Mouse (Mus musculus) adrenal gland (tissue): ENCODE measurements around the gene Bpgm.

Experiments
- intact Hi-C: fragments of 180-260 bp; cut with DNase I; formaldehyde crosslinking; loops from one replicate; pipeline ENCODE4 v1.15.1; 2025

Bpgm gene

DNA sequence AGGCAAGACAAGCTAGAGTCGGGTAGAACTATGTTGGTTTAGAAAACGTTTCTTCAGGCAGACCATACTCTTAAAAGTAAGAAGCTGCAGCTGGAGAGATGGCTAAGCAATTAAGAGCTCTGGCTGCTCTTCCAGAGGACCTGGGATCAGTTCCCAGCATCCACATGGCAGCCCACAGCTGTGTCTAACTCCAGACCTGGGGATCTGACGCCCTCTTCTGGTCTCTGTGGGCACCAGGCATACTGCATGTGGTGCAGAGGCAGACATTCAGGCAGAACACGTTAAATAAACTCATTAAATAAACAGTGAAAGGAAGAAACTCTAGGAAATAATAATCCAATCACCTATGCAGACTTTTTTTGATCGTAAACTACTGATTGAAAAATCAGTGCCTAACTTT is 7.4 kb downstream of the Bpgm start:
- intact Hi-C loops = no loop called here

DNA sequence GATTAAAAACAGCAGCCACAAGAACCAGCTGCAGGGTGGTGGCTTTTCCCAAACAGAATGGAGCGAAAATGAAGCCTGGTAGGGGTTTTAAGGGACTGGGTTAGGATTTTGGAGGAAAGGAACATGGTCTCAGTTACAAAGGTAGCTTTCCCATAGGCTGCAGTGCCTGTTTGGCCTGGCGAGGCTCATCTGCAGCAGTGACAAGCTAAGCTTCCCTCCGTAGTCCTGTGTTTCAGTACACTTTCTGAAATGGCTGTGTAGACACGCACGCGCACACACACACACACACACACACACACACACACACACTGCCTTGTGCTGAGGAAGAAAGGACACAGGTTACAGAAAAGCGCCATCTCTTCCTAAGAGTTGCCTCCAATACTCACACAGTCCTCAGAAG is 7.8 kb downstream of the Bpgm start:
- intact Hi-C loops = no loop called here

DNA sequence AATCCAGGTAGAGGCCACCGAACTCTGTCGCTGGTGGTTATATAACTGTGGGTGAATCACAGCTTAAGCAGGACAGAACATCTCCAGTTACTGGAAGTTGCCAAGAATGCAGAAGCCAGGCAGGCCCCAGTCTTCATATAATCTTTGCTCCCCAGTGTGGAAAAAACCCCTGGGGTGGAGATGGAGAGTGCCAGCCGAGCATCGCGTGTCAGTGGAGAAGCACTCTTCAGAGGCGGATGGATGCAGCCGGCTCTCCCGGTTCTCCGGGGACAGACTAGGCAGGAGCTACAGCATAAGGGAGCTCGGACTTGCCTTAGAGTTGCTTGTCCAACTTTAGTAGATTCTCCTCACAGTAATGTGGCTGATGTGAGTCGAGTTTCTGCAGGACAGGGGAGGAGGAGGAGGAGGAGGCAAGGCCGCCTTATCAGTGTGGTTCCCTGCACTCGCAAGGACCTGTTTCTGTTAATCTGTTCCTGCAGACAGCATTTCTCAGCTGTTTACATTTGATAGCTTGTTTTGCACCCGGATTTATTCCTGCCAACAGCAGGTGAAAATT is 10.1 kb downstream of the Bpgm start:
- intact Hi-C loops = no loop called here

DNA sequence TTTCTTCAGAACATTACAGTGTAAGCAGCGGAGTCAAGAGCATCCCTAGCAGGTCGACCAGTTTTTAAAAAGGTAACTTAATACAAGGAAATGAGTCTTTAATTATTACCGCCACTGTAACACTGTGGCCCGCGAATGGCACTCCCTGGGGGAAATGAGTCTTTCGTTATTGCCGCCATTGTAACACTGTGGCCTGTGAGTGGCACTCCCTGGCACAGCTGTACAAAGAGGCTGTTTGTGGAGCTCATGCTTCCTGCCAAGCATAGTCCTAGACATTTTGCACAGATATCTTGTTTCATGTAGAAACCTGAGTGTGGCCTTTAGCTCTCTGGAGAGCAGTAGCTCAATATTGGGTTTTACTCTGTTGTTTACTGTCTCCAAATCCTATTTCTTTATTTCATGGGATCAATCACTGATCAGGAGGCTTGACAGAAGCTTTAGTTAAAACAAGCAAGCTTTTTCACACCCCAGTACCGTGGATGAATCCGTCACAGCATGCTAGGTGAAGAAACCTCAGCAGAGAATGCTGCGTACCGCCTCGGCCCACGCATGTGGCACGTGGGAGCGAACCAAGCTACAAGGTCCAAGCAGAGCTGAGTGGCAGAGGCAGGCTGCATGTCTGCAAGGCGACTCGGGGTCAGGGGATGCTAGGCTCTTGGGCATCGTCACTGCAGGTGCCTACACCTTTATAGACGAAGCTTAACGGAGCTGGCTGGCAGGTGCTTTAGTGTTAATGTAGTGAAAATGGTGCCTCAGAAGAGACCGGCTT is 17.5 kb downstream of the Bpgm start:
- intact Hi-C loops = no loop called here

DNA sequence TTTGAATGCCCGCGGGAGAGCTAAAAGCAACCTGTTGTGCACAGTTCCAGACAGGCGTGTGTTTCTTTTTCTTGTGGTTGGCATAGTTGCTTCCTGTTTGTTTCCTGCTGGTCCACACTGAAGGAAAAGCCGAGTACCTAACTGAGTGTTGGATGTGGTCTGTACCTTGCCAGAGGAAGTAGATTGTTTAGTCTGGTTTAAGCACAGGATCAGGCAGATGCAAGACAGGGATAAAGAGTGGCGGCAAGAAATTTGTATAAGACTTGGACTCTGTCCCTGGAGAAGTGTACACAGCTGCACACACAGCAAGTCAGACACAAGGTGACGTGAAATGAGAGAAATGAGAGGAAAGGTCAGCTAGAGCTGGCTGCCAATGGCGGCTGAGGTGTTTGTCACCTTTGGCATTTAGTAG is 19.1 kb downstream of the Bpgm start:
- intact Hi-C loops = no loop called here

DNA sequence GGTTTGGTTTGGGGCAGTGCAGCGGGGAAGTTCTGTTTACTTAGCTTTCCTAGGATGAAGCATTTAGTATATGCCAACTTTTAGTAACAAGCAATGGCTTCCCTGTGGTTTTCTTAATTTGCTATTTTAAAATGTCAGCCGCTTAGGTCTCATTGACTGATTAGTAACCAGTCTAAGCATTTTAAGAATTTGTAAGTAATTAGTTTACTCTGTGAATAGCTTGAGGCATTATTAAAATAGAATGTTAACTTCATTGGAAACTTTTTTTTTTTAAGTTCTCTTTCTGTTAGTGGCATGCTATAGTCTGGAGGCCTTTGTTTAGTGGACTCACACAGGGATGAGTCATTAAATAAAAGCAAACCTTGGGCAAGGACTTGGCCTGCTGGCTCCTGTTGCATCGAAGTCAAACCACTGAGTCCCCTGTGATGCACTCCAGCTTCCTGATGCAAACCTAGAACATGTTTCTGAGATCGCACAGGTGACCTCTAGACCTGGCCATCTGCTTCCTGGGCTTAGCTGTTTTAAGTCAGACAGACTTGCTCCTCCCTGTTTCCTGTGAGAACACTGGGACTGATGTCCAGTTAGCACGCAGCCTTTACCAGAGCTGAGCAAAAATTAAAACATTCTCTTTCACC is 22.1 kb downstream of the Bpgm start:
- intact Hi-C loops = no loop called here

DNA sequence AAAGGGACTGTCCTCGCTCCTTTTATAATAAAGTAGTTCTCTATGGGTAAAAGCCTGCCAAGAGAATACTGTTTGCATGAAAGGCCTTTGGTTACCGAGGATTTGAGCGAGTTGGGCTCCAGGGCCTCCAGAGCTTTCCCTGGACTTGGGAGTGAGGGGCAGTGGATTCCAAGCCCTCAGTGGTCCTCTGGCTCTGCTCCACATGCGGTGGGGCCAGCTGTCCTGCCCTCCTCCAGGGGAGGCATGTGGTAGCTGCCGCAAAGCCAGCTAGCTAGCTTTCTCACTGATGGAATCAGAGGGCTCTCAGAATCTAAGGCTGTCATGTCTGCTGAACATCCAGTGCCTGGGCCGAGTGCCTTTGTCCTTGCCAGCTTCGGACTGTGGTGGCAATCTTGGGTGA is 26.3 kb downstream of the Bpgm start:
- intact Hi-C loops = no loop called here

DNA sequence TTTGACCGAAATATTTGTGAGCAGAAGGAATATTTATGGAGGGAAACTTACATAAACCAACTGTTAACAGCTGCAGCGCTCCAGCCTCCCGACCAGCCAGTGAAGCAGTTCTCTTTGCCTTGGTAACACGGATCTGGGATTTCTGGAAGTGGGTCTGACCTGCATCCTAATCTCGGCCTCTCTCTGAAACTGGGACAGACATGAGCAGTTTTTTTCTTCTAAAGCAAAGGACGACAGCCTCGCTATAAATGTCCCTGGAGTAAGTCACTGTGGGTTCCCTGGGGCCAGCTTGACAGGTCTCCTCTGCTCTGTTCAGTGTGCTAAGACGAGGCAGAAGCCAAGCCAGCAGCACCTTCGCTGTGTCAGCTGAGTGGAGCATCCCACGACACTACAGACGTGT is 29.9 kb downstream of the Bpgm start:
- intact Hi-C loops = no loop called here

DNA sequence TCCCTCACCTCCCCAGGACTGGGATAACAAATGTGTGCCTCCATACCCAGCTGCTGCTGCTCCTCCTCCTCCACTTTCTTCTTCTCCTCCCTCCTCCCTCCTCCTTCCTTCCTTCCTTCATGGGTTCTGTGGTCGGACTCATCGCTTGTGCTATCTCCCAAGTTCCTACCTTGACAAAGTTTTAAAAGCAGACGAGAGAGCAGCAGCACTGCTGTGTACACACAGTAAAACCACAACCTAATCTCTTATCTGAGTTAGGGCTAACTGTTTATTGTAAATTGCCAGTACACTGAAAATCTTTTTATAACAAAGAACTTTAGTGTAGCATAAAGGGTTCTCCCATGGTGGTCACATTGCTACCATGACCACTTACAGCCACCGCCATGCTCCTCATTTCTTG is 31.6 kb downstream of the Bpgm start:
- intact Hi-C loops = no loop called here

DNA sequence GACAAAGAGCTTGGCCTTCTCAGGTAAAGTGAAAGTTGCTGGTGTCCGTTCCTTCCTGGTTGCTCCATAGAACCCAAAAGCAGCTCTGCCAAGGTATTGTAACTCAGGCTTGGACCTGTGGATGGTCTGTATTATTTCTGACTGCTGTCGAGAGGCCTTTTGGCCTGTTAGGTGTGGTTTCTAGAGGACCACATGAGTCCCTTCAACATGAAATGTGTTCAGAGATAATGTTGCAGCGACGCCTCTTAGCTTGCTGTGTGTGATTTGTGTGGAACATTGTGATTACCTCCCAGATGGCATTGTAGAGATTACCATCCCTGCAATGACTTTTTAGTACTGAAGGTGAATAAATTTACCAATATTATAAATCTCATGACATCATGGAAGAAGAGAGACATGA is 32.0 kb downstream of the Bpgm start:
- intact Hi-C loops = no loop called here

DNA sequence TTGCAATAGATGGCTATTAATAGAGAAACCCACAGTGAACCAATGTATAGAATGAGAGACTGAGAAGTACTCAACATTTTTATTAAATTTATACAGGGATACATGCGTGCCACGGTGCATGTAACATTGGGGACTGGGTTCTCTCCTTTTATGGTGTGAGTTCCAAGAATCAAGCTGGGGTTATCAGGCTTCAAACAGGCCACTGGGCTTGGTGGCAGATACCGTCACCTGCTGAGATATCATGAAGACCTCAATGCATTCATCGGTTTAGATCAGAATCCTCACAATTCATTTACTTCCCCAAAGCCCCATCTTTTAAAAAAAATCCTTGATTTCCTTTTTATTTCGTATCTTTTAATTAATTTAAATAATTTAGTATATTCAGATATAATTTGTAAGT is 34.3 kb downstream of the Bpgm start:
- intact Hi-C loops = loop anchor here (2.0 to 5.0 kb wide), 2 partner anchors 245 to 417 kb away; no protein-coding TSS in a partner anchor

DNA sequence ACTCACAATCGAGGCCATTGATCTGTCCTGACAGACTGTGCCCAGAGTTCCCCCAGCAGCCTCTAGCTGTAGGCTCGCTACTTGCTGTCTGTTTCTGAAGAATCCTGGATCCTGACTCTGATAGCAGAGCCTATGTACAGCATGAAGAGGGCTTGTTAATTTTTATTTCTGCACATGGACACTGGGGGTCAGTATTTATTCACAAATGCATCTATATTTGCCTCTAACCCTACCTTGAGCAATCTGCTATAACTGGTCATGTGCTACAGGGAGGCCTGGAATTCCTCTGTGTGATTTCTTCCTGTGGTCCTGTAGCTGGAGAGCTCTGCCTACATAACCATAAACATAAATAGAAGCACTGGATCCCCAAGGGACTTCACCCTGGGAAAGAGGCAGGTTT is 35.4 kb downstream of the Bpgm start:
- intact Hi-C loops = loop anchor here (2.0 to 5.0 kb wide), 2 partner anchors 243 to 416 kb away; no protein-coding TSS in a partner anchor

DNA sequence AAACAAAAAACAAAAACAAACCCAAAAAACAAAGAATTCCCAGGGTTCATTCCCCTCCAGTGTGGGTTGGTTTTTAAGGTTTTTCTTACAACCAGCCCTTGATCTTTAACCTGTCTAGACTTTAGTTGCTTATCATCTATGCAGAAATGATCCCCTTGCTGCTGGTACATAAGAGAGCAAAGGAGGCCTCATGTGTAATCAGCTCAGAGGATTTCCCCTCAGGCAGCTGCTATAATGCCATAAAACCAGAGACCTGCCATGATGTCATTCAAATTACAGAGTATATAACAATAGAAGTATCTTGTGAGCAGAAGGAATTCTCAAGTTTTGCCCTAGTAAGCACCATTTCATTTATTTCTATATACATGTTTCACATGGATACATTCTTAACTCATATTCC is 36.7 kb downstream of the Bpgm start:
- intact Hi-C loops = loop anchor here (5.0 kb wide), 1 partner anchor 415 kb away; no protein-coding TSS in a partner anchor

DNA sequence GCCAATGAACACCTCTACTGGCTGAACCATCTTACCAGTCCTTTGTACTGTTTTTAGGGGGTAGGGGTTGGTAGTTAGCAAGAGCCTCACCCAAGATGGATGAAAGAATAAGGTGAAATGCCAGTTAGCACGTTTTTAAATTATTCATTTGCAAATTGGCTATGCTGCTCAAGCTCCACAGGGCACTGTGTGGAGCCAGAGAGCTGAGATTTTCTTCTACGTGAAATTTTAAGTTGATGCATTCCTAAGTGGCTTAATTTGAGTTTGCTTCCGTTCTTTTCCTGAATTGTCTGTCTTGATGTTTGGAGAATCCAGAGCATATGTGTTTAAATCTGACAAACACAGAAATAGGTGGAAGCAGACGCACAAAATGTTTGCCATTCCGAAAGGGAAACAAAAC is 38.6 kb downstream of the Bpgm start:
- intact Hi-C loops = loop anchor here (5.0 kb wide), 1 partner anchor 413 kb away; no protein-coding TSS in a partner anchor

DNA sequence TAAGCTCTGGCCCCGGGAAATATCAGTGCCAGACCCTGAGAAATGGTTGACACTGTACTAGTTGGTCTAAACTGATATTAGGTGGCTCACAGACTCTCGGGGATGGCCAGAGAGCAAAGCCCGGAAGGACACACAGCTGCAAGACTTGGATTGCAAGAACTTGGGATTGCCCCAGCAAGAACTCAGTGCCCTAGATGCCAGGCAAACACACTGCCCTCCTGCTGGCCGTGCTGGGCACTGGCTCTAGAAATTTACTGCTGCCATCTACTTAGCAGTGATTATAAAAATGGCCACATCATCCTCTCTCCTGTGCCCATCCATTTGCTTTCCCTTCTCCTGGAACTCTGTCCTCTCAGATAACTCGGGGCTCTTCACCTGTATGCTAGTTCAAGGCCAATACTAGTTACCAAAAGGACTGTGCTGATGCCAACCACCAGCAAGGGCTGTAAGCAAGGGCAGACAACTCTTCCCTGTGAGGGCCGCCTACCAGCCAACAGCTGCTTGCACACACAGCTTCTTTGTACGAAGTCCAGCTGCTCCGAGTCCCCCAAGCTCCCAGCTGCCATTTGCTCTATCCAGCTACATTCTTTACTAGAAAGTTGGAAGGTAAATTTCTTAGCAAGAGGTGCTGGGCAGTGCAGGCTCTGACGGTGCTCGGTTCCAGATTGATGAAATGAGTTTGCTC is 39.2 kb downstream of the Bpgm start:
- intact Hi-C loops = no loop called here

DNA sequence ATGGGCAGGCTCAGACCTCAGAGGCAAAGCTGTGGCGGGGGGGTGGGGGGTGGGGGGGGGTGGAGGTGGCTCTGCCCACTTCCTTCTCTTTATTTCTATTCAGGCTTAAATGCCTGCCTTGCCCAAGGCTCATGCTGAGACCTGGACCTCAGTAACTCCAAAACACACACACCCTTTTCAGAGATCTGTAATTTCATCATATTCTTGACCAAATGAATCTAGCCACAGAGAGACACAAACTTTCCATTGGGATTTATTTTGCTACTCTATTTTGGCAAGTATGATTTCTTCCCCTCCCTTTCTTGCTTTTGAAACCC is 39.7 kb downstream of the Bpgm start:
- intact Hi-C loops = no loop called here

DNA sequence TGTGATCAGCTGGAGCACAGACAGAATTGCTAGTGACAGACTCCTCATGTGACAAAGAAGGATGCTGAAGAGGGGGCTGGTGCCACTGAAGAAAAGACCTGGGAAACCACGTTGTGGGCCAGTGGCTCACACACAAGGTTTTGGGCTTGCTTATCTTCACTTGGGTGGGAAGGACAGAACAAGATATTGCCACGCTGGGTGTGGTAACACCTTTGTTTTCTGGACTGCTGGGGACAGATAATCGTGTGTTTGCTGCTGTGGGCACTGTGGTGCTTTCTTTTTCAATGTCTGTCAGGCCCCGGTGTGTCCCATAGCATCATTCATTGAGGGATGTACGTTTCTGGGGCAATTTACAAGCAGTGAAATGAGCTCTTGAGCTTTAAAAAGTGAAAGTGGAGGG is 41.7 kb downstream of the Bpgm start:
- intact Hi-C loops = no loop called here

DNA sequence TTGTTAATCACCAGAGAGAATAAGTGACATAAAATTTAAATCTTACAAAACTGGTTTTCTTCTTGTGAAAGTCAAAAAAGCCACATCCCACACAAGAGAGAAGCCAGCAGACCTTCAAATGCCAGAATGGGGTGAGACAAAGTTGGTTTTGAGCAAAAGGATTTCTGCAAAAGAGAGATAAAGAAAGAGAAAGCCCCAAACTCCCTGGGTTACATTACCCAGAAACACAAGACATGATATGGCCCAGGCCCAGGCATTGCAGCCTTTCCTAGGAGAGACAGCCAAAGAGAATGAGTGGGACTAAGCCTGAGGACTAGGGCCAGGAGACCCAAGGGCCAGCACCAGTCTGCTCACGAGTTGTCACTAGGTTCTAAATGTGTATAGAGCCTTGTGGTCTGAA is 43.1 kb downstream of the Bpgm start:
- intact Hi-C loops = no loop called here

DNA sequence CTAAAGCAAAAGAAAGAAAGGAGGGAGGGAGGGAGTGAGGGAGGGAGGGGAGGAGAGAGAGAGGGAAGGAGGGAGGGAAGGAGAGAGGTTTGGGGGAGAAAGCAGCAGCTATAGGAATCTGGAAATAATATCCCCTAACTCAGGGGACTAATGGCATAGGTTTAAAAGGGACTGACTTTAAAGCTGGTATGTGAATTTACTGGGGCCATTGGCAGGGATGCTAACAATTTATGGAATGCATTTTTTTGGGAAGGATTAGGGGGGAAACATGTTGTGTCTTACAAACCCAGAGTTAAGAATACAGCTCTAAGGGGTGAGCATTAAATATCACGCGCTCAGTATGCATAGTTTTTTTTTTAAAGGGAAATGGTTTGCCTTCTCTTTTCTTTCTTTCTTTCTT is 44.5 kb downstream of the Bpgm start:
- intact Hi-C loops = no loop called here

DNA sequence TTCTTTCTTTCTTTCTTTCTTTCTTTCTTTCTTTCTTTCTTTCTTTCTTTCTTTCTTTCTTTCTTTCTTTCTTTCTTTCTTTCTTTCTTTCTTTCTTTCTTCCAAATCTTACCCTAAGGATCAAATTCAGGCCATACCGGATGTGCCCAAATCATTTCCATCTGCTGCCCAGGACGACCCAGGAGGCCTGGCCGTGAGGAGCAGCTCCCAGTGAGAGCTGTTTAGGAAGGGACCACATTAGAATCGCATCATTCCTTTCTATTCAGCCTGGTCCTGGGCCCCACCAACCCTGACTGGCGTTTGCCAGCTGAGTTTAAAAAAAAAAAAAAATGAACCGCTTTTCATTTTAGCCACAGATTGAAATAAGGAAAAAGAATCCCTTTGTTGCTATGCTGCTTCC is 44.9 kb downstream of the Bpgm start:
- intact Hi-C loops = no loop called here

DNA sequence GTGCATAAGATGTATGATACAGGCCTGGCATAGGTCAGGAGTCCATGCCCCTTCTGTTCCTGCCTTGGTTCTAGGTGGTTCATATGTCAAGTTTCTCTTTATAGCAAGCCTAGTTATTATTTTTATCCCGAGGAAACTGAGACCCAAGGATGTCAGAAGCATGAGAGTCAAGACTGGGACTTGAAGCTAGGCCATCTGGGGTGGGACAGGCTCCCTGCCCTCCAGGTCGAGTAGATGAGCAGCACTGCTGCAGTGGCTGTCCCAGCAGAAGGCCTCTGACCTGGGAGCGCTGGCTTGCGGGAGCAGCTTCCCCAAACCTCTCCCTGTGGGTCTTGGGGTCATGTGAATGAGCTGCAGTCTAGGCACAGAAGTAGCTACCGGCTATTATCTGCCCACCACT is 47.5 kb downstream of the Bpgm start:
- intact Hi-C loops = no loop called here

DNA sequence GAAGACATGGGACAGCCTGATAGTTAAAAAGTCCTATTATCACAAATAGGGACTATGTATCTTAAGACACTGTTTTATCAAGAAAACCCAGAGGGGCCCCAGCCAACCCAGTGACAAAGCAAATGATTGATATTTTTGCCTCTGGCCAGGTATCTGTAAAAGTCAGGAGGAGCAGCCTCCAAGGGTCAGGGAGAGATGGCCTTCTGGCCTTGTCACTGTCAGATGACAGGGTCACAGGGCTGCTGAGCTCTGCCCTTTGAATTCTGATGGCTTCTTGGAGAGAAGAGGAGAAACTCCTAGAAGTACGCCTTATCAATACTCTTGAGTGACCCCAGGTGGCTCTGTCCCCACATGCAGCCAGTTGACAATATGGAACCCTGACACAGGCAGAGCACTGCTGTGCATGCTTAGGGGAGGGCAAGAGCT is 49.5 kb downstream of the Bpgm start:
- intact Hi-C loops = no loop called here
